Mouse (Mus musculus): ENCODE results near the gene Dact3.

Dact3 gene

DNA sequence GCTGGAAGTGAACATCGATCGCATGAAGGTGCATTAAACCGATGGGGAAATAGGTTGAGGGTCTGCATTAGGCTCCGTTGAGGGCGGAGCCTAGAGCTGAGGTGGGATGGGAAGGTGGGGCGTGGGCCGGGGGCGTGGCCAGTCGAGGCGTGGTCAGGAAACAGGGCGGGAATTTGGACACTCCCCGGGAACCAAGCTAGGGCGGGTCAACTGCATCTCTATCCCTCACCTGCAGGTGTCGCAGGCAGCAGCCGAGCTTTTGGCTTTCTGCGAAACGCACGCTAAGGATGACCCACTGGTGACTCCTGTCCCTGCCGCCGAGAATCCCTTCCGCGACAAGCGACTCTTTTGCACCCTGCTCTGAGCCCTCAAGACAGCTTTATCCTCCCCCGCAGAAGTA is 19.9 kb downstream of the Dact3 start:
- DNase-seq: peak; percentile 86

DNA sequence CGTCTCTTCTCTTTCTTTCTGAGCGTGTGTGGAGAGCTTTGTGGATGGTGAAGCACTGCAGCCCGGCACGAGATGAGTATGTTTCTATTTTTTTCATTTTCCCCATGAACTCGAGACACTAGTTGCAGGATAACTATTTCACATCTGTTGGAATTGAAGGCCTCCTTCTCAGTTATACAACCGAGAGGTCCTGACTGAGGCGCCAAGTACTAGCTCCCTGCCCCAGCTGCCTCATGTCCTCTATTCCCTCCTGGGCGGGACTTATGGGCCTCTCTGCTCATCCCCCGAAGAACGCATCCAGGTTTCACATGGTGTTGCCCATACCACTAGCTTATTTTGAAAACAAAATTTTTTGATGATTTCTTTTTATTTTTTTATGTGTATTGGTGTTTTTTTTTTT is 20.4 kb downstream of the Dact3 start:
- DNase-seq: no peak

DNA sequence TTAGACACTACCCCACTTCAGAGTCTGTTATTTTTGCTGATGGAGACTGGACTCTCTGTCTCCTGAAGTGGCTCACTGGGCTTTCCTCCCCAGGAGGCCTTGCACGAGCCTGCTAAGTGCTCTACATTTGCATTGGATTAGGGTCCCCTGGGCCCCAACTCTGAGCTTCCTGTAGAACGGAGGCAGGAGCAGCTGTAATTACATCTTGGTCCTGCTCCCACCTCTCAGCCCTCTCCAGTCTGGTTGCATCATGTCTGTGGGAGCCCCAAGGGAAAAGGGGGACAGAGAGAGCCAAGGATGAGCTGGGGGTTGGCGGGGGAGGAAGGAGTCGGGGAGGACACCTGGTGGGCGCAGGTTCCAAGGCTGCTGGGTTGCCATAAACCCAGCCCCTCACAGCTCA is 25.4 kb downstream of the Dact3 start:
- no peak for DNase-seq

DNA sequence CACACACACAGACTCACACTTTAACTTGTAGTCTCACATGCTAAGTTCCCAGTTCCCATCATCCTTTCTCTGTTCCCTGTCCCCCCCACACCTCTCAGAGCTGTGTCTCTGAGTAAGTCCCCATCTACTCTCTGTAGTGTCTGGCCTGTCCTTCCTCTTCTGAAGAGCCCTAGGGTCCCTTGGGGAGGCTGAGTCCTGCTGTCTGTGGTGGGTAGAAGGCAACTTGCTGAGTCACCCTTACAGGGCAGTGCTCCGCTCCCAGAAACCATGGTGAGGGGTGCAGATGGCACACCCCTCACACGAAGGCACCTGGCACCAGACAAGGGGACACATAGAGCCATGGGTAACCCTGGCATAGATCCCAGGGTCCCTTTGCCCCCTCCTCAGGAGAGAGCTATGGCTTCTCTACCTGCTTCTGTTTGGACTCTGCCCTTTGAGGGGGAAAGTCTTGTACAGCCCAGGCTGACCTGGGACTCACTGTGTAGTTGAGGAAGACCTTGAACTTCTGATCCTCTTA is 28.4 kb downstream of the Dact3 start:
- DNase-seq: no peak

DNA sequence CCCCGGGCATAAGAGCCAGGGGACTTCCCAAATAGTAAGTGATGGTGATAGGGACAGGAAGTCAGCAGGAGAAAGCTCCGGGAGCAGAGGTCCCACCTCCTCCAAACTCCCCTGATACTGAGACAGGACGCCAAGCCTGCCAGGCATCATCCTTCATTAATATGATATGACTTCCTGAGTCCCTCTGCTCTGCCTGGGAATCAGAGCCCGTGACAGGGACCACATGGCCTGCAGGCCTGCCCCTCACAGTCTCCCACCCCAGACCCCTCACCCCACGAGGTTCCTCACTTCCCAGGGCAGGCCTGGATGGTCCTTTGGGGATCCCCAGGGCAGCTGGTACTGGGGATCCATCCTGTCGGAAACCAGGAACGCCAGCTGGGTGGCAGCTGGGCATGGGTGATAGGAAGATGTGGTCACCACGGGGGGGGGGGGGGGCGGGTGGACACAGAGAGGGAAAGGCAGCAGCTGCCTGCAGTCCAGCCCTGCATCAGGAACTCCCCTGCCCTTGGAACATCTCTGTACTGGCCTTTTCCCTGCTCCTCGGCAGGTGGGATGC is 29.1 kb downstream of the Dact3 start:
- no peak for DNase-seq

DNA sequence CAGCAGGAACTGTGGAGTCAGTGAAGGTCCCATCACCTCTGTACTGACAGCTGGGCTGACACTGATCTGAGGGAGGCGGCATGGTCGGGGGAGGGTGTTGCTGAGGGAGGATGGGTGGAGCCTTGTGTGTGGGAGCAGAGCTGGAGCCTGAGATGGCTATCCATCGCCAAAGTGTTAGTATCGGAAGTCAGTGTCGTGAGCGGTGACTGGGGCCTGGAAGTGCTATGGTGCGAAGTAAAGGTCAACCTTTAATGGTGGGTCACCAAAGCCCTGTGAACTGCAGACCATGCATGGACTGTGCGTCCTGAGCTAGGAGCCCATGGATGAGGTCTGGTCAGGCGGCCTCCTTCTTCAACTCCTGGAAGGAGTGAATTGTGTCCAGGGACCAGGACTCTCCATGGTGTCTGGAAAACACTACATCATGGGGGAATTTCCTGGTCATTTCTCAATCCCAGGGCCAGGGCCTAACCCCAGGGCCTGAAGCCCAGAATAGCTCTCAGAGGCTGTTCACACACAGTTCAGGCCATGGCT is 30.4 kb downstream of the Dact3 start:
- DNase-seq: no peak

DNA sequence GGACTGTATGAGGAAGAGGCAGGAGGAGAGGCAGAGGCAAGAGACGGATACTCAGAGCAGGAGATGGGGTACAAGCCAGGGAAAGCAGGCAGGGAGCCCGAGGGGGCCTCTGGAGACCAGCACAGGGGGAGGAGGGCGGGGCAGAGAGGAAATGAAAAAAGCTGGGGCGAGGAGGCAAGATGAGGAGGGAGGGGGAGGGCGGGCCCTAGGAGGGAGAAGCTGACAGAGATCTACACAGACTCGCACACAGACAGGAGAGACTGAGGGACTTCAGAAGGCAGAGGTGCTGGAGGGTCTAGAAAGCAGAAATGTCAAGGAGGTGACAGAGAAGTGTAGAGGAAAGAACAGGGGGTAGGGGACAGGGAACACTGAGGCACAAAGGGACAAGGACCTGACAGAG is 31.2 kb downstream of the Dact3 start, which contains the start of gene Ptgir:
Ptgir (plus strand) TSS at position 210 of the 400 bp plus-strand sequence.
- DNase-seq: no peak

DNA sequence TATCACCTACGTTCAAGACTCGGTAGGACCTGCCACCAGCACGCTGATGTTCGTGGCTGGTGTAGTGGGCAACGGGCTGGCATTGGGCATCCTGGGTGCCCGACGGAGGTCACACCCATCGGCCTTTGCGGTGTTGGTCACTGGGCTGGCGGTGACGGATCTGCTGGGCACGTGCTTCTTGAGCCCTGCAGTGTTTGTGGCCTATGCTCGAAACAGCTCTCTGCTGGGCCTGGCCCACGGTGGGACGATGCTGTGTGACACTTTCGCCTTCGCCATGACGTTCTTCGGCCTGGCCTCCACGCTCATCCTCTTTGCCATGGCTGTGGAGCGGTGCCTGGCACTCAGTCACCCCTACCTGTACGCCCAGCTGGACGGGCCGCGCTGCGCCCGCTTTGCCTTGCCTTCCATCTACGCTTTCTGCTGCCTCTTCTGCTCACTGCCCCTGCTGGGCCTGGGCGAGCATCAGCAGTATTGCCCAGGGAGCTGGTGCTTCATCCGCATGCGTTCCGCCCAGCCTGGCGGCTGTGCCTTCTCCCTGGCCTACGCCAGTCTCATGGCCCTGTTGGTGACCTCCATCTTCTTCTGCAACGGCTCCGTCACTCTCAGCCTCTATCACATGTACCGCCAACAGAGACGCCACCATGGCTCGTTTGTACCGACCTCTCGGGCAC is 31.9 kb downstream of the Dact3 start:
- DNase-seq: no peak

DNA sequence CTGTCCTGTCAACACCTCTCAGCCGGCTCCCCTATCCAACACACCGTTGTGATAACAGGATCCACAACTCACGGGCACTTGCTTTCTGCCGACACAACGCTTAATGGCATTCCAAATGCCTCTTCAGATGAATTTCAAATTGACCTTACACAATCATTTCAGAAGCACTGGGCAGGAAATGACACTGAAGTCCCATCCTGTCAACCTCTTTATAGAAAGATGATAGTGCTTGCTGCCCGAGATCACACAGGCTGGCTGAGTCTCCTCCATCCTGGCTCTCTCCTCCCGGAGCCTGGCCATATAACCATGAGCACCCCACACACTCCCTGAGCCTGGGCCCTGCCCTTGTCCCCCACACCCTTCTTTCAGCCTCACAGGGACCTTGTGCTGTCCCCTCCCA is 32.7 kb downstream of the Dact3 start:
- no peak for DNase-seq

DNA sequence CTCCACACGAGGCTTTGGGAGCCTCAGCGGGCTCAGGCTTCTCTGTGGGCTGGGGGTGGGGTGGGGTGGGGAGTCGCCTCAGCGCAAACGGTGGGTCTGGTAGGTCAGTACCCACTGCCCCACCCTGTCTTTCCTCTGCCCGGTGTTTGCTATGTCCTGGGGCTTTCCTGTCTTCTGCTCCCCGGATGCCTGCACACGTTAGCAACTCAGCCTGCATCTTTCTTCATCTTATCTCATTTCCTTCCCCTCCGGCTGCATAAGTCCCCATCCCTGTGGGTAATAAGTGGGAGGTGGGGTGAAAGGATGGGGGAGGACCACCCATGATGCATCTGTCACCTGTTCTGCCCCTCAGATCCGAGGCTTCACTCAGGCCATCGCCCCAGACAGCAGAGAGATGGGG is 33.2 kb downstream of the Dact3 start:
- DNase-seq: no peak

DNA sequence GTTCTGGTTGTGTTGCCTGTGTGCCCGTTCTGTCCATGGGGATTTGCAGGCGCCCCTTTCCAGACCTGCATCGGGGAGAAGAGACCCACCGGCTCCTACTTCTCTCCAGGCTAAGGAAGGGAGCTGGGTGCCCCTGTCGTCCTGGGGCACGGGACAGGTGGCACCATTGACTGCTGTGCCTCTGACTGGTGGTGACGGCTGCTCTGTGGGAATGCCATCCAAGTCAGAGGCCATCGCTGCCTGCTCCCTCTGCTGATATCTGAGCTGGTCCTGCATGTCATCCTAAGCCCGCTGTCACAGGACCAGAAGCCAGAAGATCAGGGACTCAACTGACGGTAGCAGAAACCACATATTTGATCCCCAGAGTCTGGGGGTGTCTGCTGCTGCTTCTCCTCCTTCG is 33.7 kb downstream of the Dact3 start:
- DNase-seq: no peak

DNA sequence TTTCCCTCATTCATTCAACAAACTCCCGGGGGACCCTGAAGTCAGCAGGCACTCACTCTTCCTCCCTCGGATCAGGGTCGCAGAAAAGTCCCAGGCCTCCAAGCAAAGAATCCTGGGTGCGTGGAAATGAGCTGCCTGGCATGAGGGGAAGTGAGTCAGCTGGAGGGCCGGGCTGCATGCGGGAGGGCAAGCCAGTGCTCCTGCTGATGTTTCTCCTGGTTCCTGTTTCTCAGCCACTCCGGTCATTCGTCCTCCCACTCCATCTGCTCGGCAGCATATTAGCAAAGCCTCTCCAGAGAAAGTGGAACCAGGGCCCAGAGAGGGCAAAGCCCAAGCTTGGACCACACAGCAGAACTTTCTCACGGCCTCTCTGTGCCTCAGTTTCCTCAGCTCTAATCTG is 34.8 kb downstream of the Dact3 start:
- DNase-seq: no peak

DNA sequence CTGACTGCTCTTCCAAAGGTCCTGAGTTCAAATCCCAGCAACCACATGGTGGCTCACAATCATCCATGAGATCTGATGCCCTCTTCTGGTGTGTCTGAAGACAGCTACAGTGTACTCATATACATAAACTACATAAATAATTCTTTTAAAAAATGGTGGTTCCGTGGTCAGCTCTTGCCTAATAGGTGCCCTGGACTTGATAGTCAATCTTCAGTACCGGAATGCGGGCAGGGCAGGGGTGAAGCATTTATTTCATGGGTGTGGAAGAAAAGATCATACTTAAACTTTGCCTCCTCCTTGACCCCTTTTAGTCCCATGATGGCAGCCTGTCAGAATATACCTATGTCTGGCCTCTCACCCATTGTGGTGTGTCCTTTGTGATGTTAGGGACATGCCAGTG is 36.8 kb downstream of the Dact3 start:
- no peak for DNase-seq

DNA sequence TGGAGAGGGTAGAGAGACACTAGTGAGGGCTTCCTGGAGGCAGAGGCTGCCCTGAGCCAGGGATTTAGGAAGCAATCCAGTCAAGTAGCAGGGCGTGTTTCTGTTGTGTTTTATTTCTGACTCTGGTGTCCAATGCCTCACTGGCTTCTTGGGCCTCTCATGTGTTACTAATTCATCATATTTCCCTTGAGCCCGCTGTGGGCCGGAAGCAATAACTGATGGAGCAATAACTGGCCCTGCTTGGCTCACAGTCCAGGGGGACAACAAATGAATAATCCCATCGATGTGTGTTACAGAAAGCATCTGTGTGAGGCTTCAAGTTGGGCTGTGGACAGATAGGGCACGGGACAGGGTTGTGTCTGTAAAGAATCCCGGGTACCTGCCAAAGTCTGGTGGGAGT is 37.2 kb downstream of the Dact3 start:
- no peak for DNase-seq

DNA sequence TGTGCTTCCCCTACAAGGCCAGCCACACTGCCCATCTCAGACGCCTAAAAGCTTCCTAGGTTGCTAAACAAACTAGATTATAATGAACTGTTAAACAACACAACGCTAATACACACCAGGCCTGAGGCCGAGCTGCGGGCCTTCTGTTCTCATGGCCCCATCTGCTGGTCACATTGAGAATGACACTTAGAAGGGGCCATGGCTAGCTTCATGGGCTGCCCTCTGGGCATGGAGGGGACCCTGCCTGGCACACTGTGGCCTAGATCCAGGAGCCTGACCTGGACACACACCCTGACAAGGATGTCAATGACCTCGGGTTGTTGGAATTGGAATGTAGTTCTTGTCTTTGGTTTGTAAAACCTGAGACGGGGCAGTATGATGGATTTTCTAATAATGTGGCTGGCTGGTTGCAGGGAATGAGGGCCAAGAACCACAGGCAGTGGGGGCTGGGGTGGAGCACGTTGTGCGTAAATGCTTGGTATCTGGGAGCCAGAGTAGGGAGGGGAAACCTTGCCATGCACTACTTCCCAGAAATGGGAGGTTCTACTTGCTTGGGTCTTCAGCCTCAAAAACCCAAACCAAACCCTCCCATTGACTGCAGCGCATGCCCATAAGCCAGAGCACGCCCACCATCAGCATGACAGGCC is 38.8 kb downstream of the Dact3 start:
- DNase-seq: peak; percentile 72

DNA sequence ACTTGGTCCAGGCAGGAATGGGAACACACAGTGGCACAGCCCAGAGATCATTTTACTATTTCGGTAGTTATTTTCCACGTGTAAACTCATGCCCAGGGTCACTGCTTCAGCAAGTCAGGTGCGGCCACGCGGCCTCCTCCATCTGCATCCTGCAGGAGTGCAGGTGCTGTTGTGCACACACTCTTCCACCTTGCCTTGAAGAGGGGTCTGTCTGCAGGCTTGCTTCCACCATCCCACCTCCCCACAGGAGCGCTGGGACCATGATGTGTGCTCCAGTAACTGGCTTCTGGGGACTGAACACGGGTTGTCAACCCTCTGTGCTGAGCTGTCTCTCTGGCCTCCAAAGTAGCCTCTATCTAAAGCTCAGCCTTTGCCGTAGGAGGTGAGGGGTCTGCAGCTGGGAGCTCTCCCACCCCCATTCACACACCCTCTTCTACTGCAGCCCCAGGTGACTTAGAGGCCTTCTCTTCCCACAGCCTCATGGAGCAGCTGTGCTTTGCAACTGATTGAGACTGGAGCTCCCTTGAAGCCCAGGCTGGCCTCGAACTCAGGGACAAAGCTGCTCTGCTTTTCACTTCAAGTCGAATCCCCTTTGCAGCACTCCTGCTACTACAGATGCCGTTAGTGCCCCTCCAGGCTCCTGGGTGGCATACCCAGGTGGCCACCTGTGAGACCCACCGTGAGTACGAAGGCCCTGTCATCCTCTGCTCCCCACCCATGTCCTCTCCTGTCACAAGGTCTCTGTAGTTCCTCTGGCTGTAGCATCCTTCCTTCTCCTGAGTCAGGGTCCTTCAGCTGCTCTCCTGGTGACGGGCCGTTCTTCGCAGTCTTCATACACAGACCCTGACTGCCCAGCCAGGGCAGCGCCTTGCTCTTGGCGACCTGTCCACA is 39.6 kb downstream of the Dact3 start:
- no peak for DNase-seq

DNA sequence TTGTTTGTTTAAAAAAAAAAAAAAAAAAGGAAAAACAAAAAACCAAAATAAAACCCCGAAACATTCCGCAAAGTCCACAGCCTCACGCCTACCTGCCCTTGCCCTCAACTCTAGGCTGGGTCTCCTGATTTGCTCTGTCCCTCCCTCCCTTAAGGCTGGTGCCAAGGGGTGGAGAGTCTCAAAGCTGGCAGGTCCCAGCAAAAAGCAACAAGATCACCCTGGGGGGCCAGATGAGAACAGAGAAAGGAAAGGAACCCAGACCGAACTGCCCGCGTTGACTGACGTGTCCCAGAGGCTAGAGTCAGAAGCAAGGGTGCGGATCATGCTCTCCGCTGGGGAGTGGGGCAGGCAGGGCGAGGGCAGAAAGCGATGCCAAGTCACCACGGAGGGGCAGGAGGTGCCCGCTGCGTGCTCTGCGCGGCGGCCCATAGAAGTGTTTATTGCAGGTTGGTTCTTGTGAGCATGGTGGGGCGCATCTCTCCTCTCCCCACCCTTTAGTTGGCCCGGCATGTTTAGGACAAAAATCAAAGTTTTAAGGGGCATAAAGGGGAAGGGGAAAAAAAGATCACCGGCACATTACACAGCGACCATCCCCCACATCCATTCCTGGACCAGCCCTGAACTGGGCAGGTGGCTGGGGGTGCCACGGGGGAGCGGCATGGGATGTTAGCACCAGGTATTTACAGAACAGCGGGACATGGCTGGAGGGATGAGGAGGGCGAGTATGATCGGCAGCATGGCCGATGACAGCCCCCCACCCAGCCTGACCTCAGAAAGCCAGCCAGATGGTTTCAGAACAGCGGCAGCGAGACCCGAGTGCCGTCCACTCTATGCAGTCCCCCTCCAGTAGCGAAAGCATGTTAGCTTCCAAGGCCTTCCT is 40.6 kb downstream of the Dact3 start:
- no peak for DNase-seq

DNA sequence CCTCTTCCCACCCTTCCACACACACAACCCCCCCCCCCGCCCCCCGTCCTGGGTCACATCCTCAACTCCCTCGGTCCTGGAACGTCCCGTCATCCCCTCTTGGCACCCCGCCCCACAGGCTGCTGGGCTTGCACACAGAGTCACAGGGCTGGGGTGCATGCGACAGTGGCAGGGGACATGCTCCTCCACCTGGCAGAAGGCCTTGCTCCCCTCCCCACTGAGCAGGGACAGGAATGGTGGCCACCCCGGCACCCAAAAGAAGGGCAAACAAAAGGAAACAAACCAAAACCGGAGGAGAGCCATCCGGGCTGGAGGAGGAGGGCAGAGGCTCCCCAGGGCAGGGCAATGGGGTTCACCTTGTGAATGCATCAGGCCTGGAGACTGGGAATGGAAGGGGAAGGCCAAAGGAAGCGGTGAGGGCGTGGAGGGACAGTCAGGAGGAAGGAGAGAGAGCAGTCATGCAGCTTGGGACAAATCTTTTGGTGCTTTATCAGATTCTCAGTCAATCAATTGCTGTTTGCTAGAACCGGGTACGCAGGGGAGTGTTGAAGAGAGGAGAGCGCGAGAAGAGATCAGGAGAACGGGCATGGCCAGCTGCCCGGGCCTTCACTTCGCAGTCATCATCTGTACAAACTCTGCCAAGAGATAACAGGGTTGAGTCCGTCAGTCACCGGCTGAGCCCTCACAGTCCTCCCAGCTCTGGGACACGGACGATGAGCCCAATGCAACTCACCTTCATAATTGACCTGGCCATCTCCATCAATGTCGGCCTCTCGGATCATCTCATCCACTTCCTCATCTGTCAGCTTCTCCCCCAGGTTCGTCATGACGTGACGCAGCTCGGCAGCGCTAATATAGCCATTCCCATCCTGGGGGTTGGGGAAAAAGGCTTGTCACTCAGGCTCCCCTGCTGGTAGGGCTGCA is 41.5 kb downstream of the Dact3 start:
- DNase-seq: peak; percentile 62

DNA sequence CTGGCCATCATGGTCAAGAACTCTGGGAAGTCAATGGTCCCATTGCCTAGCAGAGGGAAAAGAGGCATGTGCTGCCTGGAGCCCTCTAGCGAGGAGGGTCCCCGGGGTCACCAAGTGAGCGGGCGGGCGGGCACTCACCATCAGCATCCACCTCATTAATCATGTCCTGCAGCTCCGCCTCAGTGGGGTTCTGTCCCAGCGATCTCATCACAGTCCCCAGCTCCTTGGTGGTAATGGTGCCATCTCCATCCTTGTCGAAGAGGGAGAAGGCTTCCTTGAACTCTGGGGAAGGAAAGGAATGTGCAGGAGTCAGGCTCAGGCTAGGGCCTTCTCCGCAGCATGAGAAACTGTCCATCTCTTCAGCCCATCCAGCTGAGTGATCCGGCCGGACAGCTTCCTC is 42.3 kb downstream of the Dact3 start:
- no peak for DNase-seq

DNA sequence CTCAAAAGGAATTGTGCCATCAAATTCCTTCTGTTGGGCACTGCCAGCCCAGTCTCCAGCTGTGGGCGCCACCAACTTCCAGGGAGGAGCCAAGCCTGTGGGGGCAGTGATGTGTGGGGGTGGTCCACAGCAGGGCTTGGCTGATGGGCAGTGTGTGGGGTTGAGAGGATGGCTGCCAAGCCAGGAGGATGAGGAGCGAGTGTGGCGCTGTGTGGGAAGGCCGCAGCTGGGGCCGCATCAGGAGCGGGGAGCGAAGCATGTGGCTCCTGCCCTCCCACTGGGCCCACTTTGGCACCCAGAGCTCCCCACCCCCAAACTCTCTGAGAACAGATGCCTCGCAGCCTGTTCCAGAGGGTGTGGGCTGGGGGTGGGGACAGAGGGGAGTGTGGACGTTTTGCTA is 42.9 kb downstream of the Dact3 start:
- no peak for DNase-seq

DNA sequence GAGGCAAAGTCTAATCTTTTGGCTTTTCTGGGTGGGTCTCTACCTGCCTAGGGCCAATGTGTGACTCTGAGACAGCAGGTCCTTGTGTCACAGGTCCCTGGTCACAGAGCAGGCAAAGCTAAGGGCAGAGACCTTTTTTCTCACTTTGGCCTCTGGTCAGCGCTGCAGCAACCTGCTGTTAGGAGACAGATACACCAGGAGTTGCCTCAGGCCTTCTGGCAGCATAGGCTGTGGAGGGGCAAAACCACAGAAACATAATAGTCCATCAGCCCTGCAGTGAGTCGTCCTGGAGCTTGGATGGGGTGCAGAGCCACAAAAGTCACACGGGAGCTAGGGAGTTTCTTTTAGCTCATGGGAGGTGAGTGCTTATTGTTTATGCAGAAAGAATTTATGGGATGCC is 43.6 kb downstream of the Dact3 start:
- DNase-seq: no peak

All from cerebellum, adult 11 months (tissue).